Mouse (Mus musculus) liver, embryonic 14.5 days (tissue): ENCODE measurements around the gene Zbtb7b.

Experiments
- CTCF ChIP-seq: IDR thresholded peaks from 2 replicates; pipeline ENCODE4 v1.5.1; 2016; ENCODE audit warnings: antibody characterized with exemption, low read depth, control low read depth
- EP300 ChIP-seq: IDR thresholded peaks from 2 replicates; pipeline ENCODE4 v1.6.1; 2016; ENCODE audit warnings: antibody characterized with exemption, low read depth

DNA sequence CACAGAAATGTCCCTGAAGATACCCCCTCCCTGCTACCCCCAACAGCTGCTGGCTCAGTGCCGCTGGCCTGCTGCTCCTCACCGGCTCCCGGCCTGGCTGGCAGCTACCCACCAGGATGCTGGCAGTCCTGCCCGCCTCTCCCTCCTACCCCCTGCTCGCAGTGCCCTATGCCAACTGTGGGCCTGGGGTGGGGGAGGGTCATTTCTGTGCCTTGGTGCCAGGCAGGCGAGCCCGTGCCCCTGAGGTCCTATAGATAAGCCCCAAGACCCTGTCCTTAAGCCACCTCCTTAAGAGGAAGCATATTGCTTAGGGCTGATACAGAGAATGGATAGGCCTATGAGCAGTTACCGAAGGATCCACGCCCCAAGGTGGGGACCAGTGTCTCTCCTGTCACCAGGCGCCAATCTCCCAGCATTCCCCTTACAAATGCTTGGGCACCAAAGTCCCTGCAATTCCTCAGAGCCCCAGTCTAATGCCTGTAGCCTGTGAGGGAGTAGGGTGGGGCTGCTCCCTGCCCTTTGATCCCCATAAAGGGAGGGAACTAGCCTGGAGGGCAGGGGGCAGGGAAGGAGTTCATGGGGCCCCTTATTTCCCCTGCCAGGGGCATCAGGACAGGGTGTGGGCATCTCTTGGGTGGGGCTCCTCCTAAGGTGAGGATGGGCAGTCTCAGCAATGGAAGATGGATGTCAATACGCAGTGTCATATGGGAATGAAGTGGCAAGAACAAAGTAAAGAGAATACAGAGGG lies 6.3 kb downstream of the Zbtb7b start:
- TF ChIP-seq CTCF (no peak), EP300 (no peak)
